Mouse (Mus musculus): ENCODE results near the gene Tgfb1. TPM values are rescaled to one million over a fixed set of nuclear protein-coding genes. Genes with fewer than 3 reads are reported as not detected.
A peak's percentile ranks its signal among the peaks of the same experiment; 100 is the strongest.
"Not testable (repeated sequence)": the region's sequence is repeated elsewhere in the genome, so short reads cannot be mapped to it uniquely, and the experiment has no call there.

Tgfb1 gene
- polyA plus RNA-seq, 3 experiments from 2014 or later = 4.6 to 6.7 (median 5.4) TPM

DNA sequence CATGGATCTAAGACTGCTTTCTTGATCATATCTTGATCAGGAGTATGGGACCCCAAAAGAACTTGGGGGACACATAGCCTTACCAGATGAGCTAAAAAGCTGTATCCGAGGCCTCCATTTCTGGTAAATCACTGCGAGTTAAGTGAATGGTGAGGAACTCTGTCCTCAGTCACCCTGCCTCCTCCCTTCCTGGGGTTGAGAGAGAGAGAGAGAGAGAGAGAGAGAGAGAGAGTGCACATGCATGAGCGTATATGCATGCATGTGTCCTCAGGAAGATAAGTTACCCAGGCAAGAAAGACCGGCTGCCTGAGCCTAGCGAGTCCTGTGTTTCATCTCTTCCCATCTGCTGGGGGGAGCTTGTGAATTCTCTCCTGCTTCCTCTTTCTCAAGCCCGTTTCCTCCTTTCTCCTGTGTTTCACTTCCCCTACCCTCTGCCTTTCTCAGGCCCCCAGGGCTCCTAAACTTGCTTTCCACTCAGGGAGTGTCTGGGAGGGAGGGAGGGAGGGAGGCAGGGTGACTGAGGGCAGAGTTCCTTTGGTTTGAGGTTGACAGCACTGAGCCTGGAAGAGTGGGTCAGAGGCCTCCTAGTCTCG, 19.9 kb downstream of the Tgfb1 start:
- ATAC-seq = no peak

DNA sequence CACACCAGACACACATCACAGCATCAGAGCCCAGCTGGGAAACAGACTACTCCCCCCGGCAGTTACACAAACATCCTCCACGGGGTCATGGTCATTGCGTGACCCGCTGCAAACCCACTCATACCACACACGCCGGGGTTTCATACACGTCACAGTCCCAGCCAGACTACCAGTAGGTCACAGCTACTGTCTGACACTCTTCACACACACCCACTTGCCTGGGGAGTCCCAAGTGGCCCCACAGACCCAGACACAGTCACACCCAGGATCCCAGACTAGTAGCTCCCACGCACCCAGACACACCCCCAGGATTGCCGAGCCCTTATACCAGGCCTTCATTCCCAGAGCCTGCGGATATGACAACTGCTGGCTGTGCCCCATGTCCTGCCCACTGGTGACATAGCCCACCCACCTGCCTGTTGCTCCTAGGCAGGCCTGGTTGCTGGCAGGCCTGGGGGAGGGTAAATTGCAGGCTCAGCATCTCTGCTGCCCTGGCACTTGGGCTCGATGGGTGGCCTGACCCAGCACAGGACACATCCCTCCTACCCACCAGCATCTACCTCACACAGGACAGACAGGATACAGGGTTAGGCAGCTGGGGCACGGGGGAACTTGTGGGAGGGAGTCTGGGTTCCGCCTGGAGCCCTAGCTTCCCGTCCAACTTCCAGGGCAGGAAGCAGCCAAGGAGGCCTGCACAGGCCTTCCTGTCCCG, 20.9 kb downstream of the Tgfb1 start:
- peak; percentile 56 for ATAC-seq

DNA sequence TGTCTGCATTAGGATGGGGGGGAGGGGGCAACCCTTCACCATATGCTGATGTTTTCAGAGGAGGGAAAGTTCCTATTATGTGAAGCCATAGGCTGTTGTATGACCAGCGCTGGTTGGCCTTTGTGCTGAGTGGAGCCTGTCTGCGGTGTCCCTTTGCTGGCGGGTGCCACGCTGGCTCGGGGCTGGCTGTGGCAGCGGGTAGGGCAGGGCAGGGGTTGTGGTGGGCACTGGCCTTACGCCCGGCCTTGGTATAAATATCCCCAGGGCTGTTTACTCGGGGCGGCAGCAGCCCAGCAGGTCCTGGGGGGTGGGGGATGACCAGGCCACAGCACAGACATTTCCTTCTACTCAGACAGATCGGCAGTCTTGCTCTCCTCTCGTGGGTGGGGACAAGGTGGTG, 23.2 kb downstream of the Tgfb1 start:
- no peak for ATAC-seq

DNA sequence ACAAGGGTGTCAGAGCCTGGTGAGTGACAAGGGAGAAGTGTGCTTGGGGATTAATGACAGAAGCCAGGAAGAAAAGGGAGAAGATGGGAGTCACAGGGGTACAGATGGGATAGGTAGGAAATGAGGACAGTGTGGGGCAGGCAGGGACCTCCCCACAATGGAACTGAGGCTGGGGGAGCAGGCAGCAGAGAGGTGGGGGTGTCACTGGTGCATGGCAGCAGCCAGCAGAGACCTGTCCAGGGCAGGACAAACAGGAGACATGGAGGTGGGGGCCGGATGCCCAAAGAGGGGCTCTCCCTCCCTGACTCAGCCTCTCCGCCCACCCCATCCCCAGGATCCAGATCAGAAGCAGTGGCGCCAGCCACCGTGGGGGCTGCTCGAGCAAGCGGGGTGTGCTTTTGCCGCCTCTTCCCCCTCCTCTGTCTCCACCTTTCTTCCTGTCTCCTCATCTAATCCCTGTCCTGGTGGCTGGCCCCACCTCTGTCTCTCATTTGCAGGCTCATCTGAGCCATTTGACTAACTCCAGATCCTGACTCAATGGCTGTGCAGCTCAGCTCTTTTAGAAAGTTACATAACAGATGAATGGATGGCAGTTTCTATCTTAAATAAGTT, 23.8 kb downstream of the Tgfb1 start:
- ATAC-seq = peak; percentile 35

DNA sequence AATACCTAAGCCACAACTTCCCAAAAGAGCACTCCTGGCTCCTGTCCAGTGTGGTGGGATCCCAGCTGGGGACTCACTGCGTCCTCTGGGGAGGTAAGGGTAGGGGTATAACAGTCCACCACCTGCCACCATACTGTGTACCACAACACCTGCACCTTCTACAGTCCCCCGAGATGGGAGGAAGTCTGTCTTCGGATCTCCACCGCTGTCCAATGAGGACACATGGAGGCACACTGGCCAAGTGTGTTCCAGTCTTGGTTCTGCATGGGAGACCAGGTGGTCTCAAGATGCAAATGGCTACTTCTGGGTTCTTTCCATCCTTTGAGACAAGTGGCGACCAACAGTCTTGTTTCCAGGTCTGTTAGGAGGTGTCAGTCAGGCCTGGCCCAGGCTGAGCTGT, 24.4 kb downstream of the Tgfb1 start:
- ATAC-seq = no peak

DNA sequence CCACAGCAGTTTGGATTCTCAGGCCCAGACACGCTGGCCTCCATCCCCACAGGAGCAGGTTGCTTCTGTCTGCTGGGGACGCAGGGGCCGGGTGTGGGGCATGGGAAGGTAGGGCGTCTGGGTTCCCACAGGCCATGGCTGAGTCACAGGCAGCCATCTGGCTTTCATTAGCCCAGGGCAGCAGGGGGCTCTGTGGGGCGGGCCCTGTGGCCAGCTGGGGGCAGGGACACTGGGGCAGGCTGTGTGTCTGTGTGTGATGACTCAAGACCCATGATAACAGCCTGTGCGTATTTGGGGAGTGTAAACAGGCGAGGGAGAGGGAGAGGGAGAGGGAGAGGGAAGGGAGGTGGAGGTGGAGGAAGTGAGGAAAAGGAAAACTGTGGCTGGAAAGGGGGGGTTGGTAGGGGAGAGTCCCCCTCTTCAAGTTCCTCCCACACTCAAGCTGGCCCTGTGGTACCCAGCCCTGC, 25.0 kb downstream of the Tgfb1 start:
- no peak for ATAC-seq

DNA sequence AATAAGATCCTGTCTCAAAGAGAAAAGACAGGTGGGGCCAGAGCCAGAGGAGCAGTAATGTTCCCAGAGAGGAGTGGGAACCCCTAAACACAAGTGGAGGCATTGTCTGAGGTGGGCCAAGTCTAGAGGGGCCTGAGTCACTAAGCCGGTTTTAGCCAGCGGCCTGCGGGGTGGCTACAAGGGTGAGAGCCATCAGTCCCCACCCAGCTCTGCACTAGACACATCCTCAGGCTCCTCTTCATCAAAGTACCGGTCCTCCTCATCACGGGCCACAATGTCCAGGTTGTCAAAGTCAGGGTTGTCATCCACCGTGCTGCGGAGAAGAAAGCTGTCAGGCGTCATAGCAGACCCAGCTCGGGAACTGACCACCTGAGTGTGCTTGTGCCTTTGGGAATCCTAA, 26.0 kb downstream of the Tgfb1 start:
- no peak for ATAC-seq

DNA sequence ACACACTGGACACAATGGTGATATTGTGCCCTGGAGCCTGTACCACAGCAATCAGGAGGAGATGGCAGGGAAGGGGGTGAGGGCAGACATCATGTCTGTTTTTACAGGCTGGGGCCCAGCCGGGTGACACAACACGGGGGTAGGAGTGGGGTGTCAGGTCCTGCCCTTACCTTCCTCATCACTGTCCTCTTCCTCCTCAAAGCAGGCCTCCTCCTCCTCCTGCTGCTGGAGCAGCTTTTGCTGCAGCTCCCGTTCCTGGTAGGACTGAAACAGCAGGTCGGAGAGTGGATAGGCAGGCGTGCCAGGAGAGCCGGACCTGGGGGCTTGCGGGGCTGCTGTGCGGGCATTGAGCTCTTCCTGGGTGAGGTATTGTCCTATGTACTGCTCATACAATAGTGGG, 27.8 kb downstream of the Tgfb1 start:
- no peak for ATAC-seq

DNA sequence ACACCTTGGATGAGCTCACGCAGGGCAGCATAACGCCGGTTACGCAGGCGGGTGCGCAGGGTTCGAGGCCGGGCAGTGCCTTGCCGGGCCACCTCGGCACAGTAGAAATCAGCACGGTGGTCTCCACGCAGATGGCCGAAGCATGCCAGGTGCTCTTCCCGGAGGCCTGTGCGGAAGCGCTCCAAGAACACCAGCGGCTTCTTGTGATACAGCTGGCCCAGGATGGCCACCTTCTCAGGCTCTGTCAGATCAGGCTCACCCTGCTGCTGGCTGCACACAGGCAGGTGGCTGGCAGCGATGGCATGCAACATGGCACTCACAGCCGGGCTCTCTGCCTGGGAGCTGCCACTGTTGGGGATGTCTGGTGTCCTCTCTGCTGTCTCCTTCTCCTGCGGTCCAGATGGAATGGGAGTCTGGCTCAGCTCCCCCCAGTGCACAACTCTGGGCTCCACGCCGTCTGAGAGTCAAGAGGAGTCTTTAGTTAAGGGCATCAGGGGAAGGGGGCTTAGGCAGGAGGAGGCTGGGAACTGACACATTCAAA, 29.0 kb downstream of the Tgfb1 start:
- no peak for ATAC-seq

DNA sequence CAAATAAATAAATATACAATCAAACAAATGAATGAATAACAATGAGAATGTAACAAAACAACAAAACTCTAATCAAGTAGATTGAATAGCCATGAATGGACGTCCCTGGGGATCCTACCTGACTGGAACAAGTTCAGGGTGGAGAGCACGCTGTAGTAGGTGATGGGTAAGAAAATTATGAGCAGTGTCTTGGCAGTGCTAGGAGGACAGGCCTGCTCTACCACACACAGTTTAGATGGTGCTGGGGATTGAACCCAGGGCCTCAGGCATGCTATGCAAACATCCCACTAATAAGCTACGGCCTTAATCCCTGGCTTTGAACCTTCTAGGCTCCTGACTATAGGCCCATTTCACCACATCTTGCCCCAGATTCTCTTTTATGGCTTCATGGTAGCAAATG, 30.7 kb downstream of the Tgfb1 start:
- ATAC-seq = no peak

DNA sequence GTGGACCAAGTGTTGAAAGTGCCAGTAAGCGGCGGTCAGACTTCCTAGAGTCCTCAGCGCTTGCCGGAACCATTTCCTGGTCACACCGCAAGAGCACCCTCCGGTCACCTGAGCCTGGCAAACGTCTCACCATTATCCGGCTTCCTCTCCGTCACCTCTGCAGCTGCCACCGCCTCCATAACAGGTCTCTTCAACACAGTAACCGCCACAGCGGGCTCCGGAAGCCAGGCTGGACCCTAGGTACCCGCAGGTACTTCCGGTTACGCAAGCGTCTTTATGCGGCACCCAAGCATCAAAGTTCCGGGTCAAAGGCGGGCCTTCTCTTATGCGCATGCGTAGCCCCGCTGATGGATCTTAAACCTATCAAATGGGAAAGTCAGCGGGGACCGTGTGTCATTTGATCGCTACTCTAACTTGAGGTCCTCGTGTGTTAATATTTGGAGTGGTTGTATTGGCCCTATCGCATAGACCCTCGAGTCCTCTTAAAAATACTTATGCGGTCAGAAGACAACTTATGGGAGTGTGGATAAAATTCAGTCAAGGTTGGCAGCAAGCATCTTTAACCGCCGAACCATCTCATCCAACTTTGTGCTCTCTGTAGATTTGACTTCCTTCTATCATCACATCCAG, 32.1 kb downstream of the Tgfb1 start, which contains the start of gene Ccdc97:
TSS of gene Ccdc97 (minus strand) at position 301 of the 630 bp plus-strand sequence.
- peak; percentile 95 for ATAC-seq

DNA sequence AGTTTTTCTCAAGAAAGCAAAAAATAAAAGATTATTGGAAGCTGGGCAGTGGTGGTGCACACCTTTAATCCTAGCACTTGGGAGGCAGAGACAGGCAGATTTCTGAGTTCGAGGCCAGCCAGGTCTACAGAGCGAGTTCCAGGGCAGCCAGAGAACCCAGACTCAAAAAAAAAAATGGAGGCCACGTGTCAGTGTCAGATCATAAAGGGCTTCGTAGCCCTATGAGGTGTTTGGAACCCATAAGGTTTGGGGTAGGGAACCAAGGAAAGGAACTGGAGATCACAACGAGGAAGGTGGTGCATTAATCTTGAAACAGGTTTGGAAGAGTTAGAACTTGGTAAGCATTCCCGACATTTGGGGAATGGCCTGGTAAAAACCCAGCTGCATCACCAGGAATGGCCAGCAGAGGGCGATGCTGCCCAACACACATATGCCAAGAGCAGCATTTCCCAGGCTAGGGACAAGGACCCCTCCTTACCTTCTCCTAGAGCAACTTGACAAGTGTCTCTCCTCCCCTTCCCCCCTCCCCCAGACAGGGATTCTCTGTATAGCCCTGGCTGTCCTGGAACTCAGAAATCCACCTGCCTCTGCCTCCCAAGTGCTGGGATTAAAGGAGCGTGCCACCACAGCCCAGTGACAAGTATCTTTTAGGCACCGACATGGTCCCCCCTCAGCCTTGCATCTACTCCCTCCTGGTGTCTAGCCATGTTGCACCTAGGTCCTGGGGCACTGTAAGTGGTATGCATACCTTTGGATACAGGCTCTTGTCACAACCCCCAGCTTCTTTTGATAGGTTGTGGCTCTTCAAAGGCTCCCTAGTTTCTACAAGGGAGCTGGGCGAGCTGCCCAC, 33.2 kb downstream of the Tgfb1 start:
- ATAC-seq = no peak

DNA sequence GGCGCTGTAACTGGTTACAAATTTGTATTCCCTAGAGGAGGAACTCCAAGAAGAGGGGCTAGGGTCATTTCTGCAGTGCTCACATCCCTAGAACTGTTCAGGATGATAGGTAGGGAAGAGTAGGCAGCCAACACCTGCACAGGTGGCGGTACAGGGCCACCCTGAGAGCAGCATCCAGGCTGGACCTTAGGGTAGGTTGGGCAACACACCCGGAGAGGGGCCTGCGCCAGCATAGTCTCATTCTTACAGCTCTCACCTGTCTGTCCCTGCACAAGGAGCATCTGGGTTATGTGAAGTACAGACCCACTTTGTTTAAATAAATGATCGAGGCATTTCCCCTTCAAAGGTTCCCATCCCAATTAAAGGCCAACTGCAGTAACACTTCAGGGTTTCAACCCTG, 34.0 kb downstream of the Tgfb1 start:
- ATAC-seq = no peak

DNA sequence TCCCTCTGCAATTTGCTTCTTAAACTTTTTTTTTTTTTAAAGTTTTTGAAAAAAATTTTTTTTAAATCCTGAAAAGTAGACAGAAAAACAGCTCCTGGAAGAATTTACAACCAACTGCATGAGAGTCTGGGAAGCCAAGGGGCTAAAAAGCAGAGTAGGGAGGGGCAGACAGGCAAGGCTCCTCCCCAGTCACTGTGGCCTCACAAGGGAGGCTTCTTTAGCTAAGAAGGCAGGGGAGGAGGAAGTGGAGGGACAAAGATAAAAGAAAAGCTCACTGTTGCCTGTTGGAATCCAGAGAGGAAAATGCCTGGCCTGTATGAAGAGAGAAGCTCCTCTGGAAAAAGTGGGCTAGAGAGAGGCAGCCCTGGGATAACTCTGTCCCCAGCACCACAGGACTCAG, 35.0 kb downstream of the Tgfb1 start:
- not testable (repeated sequence) for ATAC-seq

DNA sequence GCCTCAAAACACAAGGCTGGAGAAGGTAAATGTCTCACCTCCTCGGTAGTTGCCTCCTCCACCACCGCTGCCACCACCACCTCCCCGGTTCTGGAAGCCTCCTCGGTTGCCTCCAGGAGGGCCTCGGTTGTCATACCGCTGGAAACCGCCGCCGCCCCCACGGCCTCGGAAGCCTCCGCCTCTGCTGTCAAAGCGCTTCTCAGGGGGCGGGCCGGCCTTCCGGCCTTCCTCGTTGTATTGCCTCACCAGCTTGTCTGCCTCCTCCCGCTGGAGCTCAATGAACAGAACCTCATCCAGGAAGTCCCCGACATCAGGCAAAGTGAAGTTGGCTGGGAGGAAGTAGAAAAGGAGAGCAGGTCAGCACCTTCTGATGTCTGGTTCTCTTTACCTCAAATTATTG, 39.1 kb downstream of the Tgfb1 start:
- ATAC-seq = no peak

DNA sequence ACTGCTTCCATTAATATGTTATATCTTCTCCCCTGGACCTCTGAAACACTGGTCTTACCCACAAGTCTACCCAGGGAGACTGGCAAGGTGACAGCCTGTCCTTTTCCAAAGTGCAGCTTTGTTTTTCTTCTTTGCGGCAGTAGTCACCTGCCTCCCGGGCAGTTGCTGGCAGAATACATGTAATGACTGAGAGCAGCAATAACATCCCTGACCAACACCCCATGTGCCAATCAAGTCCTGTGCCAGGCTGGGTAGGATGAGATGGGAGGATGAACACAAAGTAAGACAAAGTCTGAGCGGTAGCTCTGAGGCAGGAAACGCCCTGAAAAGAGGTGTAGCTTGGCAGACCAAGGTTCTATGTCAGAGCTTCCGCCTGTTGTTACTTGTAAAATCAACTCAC, 41.0 kb downstream of the Tgfb1 start:
- no peak for ATAC-seq

DNA sequence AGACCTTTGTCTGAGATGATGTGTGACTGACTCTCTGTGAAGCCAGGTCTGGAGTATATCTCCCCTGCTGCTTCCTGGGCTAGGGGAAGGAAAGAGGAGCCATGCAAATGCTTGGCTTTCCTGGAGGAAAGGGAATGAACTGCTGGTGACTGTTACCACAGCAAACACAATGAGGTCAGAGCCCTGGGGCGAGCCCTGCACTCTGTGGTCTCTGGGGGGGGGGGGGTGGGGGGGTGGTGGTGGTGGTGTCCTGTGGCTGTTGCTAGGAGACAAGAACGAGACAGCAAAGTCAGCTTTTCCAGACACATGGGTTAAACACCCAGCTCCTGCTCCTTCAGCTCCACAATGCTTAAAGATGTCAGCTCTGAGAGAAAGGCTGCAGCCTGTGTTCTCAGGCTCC, 42.6 kb downstream of the Tgfb1 start:
- ATAC-seq = no peak

DNA sequence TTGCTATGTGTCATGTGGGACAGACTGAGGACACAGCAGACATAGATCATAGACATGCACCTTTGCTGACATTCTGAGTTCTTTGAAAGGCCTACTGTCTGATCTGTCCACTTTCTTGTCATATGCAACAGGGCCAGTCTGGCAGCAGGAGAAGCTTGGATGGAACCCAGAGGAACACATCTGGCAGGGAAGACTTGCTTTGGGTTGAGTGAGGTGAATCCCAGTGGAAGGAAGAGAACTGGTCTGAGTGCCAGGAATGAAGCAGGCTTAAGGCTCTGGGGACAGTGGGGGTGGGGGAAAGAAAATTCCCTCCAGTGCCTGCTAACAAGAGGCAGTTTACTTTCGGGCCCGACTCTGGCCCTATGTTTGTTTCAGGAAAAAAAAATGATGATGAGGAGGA, 43.1 kb downstream of the Tgfb1 start:
- ATAC-seq = no peak

DNA sequence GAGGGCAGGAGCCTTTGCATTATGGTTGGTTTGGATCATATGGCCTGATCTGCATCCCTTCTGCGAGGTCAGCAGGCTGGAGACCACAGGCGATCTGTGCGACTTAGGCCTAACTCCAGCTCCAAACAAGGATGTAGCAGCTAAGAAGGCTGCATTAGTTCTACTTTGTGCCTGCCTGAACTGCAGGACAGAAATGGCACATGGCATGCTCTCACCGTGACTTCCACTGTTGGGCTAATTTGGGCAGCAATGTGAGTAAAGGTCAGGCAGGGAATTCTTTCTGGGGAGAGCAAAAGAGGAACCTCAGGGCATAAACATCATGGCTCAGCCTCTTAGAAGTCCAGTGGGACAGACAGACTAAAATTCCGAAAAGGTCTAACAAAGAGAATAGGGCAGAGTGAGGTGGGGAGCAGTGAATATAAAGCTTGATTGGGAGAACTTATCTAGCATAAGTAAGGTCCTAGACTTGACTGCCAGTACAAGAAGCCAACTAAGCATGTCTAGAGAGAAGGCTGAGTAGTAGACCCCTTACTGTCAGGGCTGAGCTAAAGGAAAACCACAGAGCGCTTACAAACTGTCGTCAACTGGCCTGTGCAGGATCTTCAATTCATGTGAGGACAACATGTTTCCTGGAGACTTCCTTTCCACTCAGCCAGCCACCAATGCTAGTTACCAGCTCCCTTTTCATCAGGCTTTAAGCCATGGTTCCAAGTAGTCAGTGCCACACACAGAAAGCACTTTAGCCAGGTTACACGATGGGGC, 44.7 kb downstream of the Tgfb1 start:
- no peak for ATAC-seq

DNA sequence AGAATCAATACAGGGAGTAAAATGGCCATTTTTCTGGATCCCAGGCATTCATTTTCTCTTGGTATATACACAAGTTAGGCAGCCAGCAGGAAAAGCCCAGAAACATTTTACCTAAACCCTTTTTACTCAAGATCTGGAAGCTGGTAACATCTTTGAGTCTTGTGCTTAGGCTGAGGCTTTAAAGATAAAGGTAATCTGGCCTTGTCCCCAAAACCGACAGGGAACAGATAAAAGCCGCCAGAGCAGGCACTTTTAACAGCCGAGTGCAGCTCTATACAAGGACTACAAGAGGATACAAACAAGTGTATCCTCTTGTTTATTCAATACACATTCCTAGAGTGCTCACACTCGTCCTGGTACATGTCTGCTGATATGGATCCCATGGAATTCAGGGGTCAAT, 48.2 kb downstream of the Tgfb1 start:
- no peak for ATAC-seq

DNA sequence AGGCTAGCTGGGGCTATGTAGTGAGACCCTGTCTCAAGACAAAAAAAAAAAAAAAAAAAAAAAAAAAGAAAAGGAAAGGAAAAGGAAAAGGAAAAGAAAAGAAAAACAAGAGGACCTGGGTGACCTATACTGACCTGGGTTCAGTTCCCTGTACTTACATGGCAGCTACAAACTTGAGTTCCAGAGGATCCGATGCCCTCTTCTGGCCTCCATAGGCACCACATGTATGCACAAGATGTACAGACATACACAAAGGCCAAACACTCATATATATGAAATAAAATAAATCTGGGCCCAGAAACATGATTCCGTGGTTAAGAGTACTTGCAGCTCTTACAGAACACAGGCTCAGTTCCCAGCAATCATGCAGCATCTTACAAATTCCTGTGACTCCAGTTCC, 50.1 kb downstream of the Tgfb1 start:
- ATAC-seq = no peak

DNA sequence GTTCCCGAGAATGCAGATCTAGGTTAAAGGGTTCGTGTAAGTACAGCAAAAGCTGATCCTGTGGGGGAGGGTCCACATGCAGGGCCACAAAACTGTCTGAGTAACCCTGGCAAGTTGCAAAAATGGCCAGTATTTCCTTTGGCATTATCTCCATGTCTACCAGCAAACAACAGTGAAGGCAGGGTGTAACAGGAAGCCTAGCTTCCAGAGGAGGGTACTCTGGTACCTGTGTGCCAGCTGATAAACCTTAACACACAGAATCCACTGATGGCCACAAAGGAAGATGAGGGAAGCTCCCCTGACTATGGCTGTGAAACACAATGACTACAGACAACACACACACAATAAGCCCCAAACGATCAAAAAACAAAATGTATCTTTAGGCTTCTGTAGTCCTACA, 51.5 kb downstream of the Tgfb1 start:
- no peak for ATAC-seq
